Mouse (Mus musculus): ENCODE measurements around the gene Tirap.

DNA sequence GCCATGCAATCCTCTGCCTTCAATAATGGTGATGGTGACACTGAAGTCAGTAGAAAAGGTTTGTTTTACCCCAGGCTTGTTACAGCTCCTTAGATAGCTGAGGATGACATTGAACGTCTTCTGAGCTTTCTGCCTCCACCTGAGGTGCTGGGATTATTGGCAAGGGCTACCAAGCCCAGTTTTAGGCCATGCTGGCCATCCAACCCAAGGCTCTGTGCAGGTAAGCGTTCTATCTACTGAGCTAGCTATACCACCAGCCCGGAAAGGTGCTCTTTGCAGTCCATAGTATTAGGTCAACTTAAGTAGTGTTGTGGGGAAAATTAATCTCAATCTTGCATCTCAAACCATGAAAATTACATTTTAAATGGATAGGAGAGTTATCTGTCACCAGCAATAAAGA lies 2.5 kb downstream of the Tirap start:
- TF ChIP-seq CTCF (IDR thresholded peaks at IDR 0.05; ENCODE audit: low read depth, low read length) (no peak), EP300 (IDR thresholded peaks at IDR 0.05; ENCODE audit: insufficient read depth, low read depth, low read length) (no peak)
